Mouse (Mus musculus) urinary bladder, adult 18-20 months (tissue): Measurements from ENCODE around the gene Wdr18.
A peak's percentile ranks its signal among the peaks of the same experiment; 100 is the strongest.
"Not testable (repeated sequence)": the region's sequence is repeated elsewhere in the genome, so short reads cannot be mapped to it uniquely, and the experiment has no call there.

Experiments
- DNase-seq, 2 experiments: peaks; one replicate each; pipeline ENCODE4 v3.0.0; 2022; ENCODE audit warnings: low spot score in 2 of 2, mixed read lengths in 2 of 2

Gene Wdr18

GRCm38 (mm10) chr10:79946752-79947322 lies 13.1 kb upstream of the Wdr18 start:
- no peak for DNase-seq

- no peak for DNase-seq
Measured at GRCm38 (mm10) chr10:79947502-79947901, 12.4 kb upstream of the Wdr18 start.

- no peak for DNase-seq
Measured at GRCm38 (mm10) chr10:79949873-79950272, 10.1 kb upstream of the Wdr18 start.

- DNase-seq: no peak
Measured at GRCm38 (mm10) chr10:79950661-79951060, 9.3 kb upstream of the Wdr18 start.

GRCm38 (mm10) chr10:79953946-79954345 lies 6.0 kb upstream of the Wdr18 start:
- no peak for DNase-seq

GRCm38 (mm10) chr10:79955691-79956090 lies 4.3 kb upstream of the Wdr18 start:
- DNase-seq: no peak

GRCm38 (mm10) chr10:79956643-79957154 lies 3.3 kb upstream of the Wdr18 start:
- no peak for DNase-seq

- DNase-seq: peak; percentile 75 to 81
Measured at GRCm38 (mm10) chr10:79958140-79958816, 1.7 kb upstream of the Wdr18 start.

GRCm38 (mm10) chr10:79959412-79959811 lies 540 bp upstream of the Wdr18 start:
- not testable (repeated sequence) for DNase-seq

- DNase-seq: no peak
Measured at GRCm38 (mm10) chr10:79960671-79961294, 831 bp downstream of the Wdr18 start.

GRCm38 (mm10) chr10:79964727-79965126 lies 4.8 kb downstream of the Wdr18 start:
- no peak for DNase-seq

GRCm38 (mm10) chr10:79965325-79965724 lies 5.4 kb downstream of the Wdr18 start:
- no peak for DNase-seq

GRCm38 (mm10) chr10:79966886-79967400 lies 7.0 kb downstream of the Wdr18 start:
- no peak for DNase-seq

- DNase-seq: no peak
Measured at GRCm38 (mm10) chr10:79968181-79968580, 8.2 kb downstream of the Wdr18 start.

GRCm38 (mm10) chr10:79969124-79969568 lies 9.2 kb downstream of the Wdr18 start:
- DNase-seq: no peak

GRCm38 (mm10) chr10:79970415-79971182 lies 10.6 kb downstream of the Wdr18 start, which contains the start of gene Grin3b:
Gene Grin3b, plus strand, starts transcription at chr10:79970715.
- DNase-seq: no peak

- DNase-seq: no peak
Measured at GRCm38 (mm10) chr10:79971183-79971497, 11.2 kb downstream of the Wdr18 start.

GRCm38 (mm10) chr10:79972831-79973230 lies 12.9 kb downstream of the Wdr18 start:
- no peak for DNase-seq

- no peak for DNase-seq
Measured at GRCm38 (mm10) chr10:79974087-79974486, 14.1 kb downstream of the Wdr18 start.

- DNase-seq: no peak
Measured at GRCm38 (mm10) chr10:79974668-79975067, 14.7 kb downstream of the Wdr18 start.

GRCm38 (mm10) chr10:79976071-79976721 lies 16.2 kb downstream of the Wdr18 start:
- DNase-seq: no peak
